Mouse (Mus musculus) intestine, embryonic 16.5 days (tissue): ENCODE measurements around the gene Timm10. TPM values are rescaled to one million over a fixed set of nuclear protein-coding genes. Genes with fewer than 3 reads are reported as not detected.

Source experiments
- ATAC-seq: fragments of 200-750 bp; cut with Nextera tagmentation; 2 replicates; pipeline ENCODE4 v1.8.0; 2017; ENCODE audit warnings: moderate TSS enrichment, moderate library complexity
- H3K27ac ChIP-seq: fragments of 300-500 bp; sonication (generic); 2 replicates; pipeline ENCODE4 v1.5.1; 2014; ENCODE audit warnings: mild to moderate bottlenecking, low read length
- H3K27me3 ChIP-seq: fragments of 300-500 bp; sonication (generic); replicated peaks from 2 replicates; pipeline ENCODE4 v1.6.1; 2014; ENCODE audit warnings: low read length, control low read depth, mixed read lengths; ENCODE audit not compliant: control insufficient read depth, insufficient read depth
- H3K36me3 ChIP-seq: fragments of 300-500 bp; sonication (generic); 2 replicates; pipeline ENCODE4 v1.6.1; 2014; ENCODE audit warnings: low read length, control low read depth; ENCODE audit not compliant: control insufficient read depth, insufficient read depth
- H3K4me1 ChIP-seq: fragments of 300-500 bp; sonication (generic); 2 replicates; pipeline ENCODE4 v1.6.1; 2014; ENCODE audit warnings: low read length, control low read depth, mixed read lengths; ENCODE audit not compliant: control insufficient read depth, insufficient read depth
- H3K4me2 ChIP-seq: fragments of 300-500 bp; sonication (generic); 2 replicates; pipeline ENCODE4 v1.6.1; 2014; ENCODE audit warnings: low read depth, low read length, control low read depth
- H3K4me3 ChIP-seq: fragments of 300-500 bp; sonication (generic); 2 replicates; pipeline ENCODE4 v1.5.1; 2014; ENCODE audit warnings: mild to moderate bottlenecking, low read length
- H3K9ac ChIP-seq: fragments of 300-500 bp; sonication (generic); 2 replicates; pipeline ENCODE4 v1.6.1; 2014; ENCODE audit warnings: low read depth, low read length
- H3K9me3 ChIP-seq: fragments of 300-500 bp; sonication (generic); 2 replicates; pipeline ENCODE4 v1.6.1; 2016; ENCODE audit warnings: low read length, control low read depth; ENCODE audit not compliant: control insufficient read depth
- WGBS: fragments of 180-500 bp; shearing (Covaris S2); extraction: QIAGEN DNeasy Blood & Tissue Kit; methylation state at CpG from one replicate; pipeline ENCODE4 v1.1.7; 2014; 5-methylcytosine and 5-hydroxymethylcytosine counted together
- polyA plus RNA-seq: library from polyadenylated mRNA; unstranded; fragments of >200 nt; fragmentation: Nextera tagmentation; extraction: Ambion mirVana; gene quantifications from 2 replicates; pipeline ENCODE4 v1.2.1, GENCODE M21; 2015

The Timm10 gene
- polyA plus RNA-seq, 1 experiment from 2014 or later: 59.7 TPM

DNA sequence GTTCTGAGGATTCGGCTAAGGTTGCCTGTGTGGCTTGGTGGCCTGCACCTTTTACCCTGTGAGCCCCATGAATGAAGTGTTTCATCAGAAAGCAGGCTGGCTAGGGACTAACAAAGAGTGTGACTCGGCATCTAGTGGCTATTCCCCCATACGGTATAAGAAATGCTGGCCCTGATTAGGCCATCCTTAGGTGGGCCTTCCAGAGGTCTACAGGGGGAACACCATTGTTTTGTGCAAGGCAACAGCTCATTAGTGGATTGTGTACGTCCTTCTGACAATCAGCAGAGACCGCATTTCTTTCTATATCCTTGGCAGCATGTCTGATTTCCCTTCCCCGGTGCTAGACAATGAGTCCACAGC lies 16.3 kb upstream of the Timm10 start:
- Histone ChIP-seq H3K27me3 (no peaks in the 10 kb centered on the region), H3K36me3 (no peaks in the 10 kb centered on the region), H3K4me3 (no peak overlapping the region), H3K4me1 (peaks cover 4% of the 10 kb centered on the region; the same call in 1 of the 2 replicates), H3K27ac (peak overlapping the region; percentile 21; the same call in 1 of the 2 replicates), H3K4me2 (no peak overlapping the region), H3K9me3 (no peaks in the 10 kb centered on the region), H3K9ac (no peak overlapping the region)
- ATAC-seq: 0 out of 2 replicates have a peak, but pooled peaks have one; percentile 2
- 79% methylated on average over 6 of the region's 6 CpGs for WGBS

DNA sequence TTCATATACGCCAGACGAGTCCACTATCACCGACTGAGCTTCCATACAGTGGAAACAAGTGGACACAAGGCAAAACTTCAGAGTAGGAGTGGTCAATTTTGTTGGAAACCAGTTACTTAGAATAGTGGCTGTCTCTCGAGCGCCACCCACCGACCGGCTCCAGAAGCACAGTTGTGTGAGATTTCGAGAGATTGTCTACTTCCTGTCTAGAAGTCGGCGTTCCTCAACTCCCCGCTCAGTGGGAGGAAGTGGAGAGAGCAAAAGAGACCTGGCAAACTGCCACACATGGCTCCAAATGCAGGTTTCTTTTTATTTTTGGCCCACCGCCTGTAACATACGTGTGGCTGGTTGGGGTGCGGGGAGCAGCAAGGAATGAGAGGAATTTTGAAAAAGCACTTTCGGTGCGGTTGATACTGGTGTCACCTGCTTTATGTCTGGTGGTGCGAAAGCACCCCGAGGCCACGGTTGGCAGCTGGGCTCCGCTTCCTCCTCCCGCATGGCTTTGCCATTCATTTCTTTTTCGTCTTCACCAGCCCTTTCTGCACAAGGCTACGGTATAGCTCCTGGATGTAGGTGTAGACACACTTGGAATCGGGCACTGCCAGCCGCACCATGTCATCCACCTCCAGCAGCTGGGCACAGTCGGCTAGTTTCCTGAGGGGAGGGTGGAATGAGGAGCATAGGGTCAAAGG lies 15.8 kb upstream of the Timm10 start:
- H3K27ac ChIP-seq: no peak overlapping the region
- WGBS: 35% methylated on average over 26 of the region's 26 CpGs

DNA sequence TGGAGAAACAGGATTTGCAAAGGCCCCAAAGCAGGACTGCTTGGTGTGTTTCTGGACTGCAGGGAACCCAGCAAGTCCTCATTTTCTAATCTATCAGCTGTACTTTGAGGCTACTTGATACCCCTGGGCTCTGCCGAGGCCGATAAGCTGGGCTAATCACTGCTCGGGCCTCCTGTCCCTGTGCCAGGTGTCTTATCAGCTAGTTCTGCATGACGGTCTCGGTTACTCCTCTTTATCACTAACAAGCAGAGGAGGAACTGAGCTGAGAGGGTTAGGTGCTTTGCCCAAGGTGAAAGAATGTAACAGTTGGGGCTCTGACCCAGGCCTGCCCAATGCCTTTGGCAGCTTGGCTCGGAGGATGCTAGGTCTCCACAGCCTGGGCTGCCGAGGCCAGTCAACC lies 14.9 kb upstream of the Timm10 start:
- H3K36me3 ChIP-seq: no peaks in the 10 kb centered on the region
- 67% methylated on average over 7 of the region's 7 CpGs for WGBS
- H3K27ac ChIP-seq: no peak overlapping the region
- H3K9me3 ChIP-seq: no peaks in the 10 kb centered on the region
- peaks cover 4% of the 10 kb centered on the region; the same call in 1 of the 2 replicates for H3K4me1 ChIP-seq
- peak; percentile 93 for ATAC-seq
- no peak overlapping the region for H3K4me2 ChIP-seq
- H3K4me3 ChIP-seq: no peak overlapping the region
- H3K9ac ChIP-seq: no peak overlapping the region
- no peaks in the 10 kb centered on the region for H3K27me3 ChIP-seq

More for the DNA sequence above, 15.8 kb upstream of the Timm10 start:
- Histone ChIP-seq H3K4me1 (peaks cover 4% of the 10 kb centered on the region; the same call in 1 of the 2 replicates), H3K4me3 (peak overlapping the region; percentile 31), H3K9ac (peak overlapping the region; percentile 20; the same call in 1 of the 2 replicates), H3K9me3 (no peaks in the 10 kb centered on the region), H3K36me3 (no peaks in the 10 kb centered on the region), H3K4me2 (peak overlapping the region; percentile 51), H3K27me3 (no peaks in the 10 kb centered on the region)
- ATAC-seq: peak; percentile 62

DNA sequence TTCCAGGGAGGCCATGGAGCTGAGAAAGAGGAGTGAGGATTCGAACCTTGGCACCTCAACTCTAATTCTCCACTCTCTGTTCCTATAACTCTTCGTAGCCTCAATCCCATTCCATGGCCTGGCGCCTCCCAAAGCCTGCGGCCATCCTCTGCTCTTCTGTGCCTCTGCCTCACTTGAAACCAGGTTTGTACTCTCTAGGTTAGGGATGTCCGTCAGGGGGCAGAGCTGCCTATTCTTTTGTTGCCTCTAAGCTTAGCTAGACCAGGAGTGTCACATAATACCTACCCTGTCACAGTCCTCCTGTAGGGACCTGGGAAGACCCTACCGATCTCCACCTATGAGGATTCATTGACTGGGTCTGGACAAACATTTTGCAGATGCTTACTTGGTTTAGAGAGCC lies 14.1 kb upstream of the Timm10 start:
- Histone ChIP-seq H3K9me3 (no peaks in the 10 kb centered on the region), H3K36me3 (no peaks in the 10 kb centered on the region), H3K4me2 (no peak overlapping the region), H3K27me3 (no peaks in the 10 kb centered on the region), H3K4me3 (no peak overlapping the region), H3K9ac (no peak overlapping the region), H3K27ac (no peak overlapping the region), H3K4me1 (peaks cover 4% of the 10 kb centered on the region; the same call in 1 of the 2 replicates)
- no peak for ATAC-seq
- WGBS: 80% methylated on average over 6 of the region's 6 CpGs

DNA sequence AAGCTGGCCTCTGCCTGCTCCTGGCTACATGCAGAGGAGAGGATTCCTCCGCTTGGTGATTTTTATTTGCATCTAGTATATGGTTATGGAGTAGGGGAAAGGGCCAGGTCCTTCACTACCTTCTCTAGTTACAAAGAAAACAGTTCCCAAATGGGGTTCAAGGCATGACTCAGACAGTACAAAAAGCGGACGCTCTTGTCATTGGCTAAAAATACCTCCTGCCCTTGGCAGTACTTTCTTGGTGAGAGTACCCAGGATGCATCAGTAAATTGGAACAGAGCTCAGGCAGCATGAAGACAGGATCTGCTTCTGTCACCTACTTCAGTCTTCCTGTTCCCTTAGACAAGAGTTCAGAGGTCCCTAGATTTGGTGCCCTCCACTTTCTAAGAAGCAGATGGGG lies 6.9 kb upstream of the Timm10 start:
- no peak overlapping the region for H3K4me3 ChIP-seq
- H3K27me3 ChIP-seq: peaks cover 11% of the 10 kb centered on the region
- H3K36me3 ChIP-seq: no peaks in the 10 kb centered on the region
- no peak overlapping the region for H3K27ac ChIP-seq
- 69% methylated on average over 3 of the region's 3 CpGs for WGBS
- H3K4me1 ChIP-seq: no peaks in the 10 kb centered on the region
- H3K4me2 ChIP-seq: no peak overlapping the region
- no peaks in the 10 kb centered on the region for H3K9me3 ChIP-seq
- no peak overlapping the region for H3K9ac ChIP-seq
- ATAC-seq: no peak

DNA sequence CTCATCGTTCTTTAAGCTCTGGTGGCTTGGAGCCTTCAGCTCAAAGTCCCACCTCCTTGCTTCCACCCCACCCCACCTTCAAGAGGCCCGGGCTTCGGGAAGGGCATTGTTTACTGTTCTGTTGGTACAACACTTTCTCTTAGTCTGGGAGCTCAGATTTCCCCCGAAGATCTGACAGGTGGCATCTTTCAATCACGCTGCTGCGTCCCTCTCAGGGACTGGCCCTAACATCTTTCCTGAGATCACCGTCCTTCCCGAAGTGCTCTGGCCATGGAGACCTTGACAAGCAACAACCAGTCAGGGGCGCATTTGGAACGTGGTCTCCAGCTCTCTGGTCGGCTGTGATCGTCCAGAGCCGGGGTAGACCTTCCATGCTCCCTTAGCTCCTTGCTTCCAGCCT lies 4.2 kb upstream of the Timm10 start, which contains the start of gene Smtnl1:
Gene Smtnl1 (minus strand): TSS at position 101 of the 400 bp plus-strand sequence.
- H3K9ac ChIP-seq: no peak within 1 kb of the TSS
- H3K4me3 ChIP-seq: no peak within 1 kb of the TSS
- H3K27ac ChIP-seq: no peak within 1 kb of the TSS
- no peaks in the 10 kb centered on the region for H3K36me3 ChIP-seq
- WGBS: 42% methylated on average over 13 of the region's 13 CpGs
- no peak within 1 kb of the TSS for H3K4me2 ChIP-seq
- H3K9me3 ChIP-seq: no peaks in the 10 kb centered on the region
- ATAC-seq: no peak
- H3K4me1 ChIP-seq: 0 out of 2 replicates have a peak, but pooled peaks cover 2% of the 10 kb centered on the region
- H3K27me3 ChIP-seq: peaks cover 11% of the 10 kb centered on the region

DNA sequence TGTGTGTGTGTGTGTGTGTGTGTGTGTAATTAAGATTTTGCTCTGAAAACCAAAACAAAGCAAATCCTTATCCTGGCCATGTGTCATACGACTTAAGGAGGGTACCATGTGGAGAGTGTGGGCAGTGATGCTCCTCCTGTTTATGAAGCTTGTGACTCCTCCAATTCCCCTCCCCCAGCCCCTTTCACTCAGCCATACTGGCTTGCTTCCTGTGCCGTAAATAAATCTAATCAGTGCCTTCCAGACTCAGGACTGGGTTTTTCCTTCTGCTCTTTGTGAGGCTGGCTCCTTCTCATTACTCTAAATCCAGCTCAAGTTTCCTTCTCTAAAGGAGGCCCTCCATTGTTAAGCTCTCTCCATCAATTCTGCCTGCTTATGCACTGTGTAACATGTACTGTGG lies 3.6 kb upstream of the Timm10 start:
- H3K9ac ChIP-seq: no peak overlapping the region
- H3K4me1 ChIP-seq: 0 out of 2 replicates have a peak, but pooled peaks cover 5% of the 10 kb centered on the region
- H3K27me3 ChIP-seq: peaks cover 11% of the 10 kb centered on the region
- H3K4me2 ChIP-seq: no peak overlapping the region
- no peaks in the 10 kb centered on the region for H3K9me3 ChIP-seq
- no peak for ATAC-seq
- H3K36me3 ChIP-seq: no peaks in the 10 kb centered on the region
- no peak overlapping the region for H3K4me3 ChIP-seq
- WGBS: 29% methylated on average over 2 of the region's 2 CpGs
- H3K27ac ChIP-seq: no peak overlapping the region

DNA sequence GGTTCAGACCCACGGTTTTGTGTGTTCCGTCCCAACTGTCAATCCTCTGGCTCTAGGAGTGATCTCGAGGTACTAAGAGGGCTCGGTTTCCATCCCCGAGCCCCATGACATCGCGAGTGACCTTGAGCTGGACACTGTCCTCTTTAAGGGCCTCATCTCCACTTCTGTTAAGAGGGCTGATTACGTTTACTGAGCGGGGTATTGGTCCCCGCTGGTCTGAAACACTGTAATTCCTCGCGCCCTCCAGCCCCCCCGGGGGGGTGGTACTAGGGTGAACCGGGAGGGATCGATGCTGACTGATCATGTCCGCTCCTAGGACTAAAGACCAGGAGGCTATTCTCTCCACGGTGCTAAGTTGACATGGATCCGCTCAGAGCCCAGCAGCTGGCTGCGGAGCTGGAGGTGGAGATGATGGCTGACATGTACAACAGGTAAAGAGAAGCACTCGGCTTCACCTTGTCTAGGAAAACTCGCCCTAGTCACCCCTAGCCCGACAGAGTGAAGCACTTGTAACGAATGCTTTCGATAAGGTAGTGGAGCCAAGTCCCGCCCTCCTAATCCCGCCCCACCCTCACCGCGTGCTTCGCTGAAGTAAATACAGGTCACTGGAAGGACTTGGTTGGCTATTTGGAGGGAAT lies 605 bp downstream of the Timm10 start:
- H3K27ac ChIP-seq: peak overlapping the region; percentile 65
- ATAC-seq: peak; percentile 71
- under 1% methylated on average over 29 of the region's 29 CpGs for WGBS

DNA sequence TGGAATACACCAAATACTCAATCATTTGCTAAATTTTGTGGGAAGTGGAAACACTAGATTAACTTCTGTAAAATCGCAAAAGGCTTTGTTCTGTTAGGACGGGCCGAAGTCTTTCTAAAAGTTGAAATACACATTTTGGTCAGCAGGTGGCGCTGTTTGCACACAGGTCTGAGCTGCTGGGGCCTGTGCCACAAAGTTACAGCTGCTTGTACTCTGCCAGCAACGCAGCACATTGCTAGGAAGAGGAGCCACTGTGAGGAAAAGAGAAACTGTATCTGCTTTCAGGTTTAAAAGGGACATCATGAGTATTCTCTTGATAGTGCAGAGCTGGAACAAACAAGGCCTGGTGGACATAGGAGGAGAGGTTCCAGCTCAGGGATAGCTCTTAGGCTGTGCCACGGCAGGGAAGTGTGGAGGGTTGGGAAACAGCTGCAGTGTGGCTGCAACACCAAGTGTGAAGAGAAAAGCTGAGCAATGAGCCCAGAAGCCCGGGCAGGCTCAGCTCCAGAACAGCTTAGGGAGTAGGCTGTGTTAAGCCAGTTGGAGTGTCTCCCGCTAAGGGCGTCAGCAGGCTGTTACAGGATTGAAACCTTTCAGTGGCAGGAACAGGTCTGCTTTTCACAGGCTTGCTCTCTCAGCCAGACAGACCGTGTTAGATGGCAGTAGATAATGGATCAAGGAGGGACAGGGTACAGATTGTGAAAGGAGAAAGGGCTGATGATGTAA lies 5.0 kb downstream of the Timm10 start:
- no peak overlapping the region for H3K4me2 ChIP-seq
- 29% methylated on average over 10 of the region's 10 CpGs for WGBS
- no peaks in the 10 kb centered on the region for H3K9me3 ChIP-seq
- H3K27ac ChIP-seq: peak overlapping the region; percentile 62
- no peak overlapping the region for H3K4me3 ChIP-seq
- no peaks in the 10 kb centered on the region for H3K27me3 ChIP-seq
- H3K9ac ChIP-seq: peak overlapping the region; percentile 31; the same call in 1 of the 2 replicates
- ATAC-seq: peak; percentile 73
- no peaks in the 10 kb centered on the region for H3K36me3 ChIP-seq
- peaks cover 10% of the 10 kb centered on the region for H3K4me1 ChIP-seq

More for the DNA sequence above, 605 bp downstream of the Timm10 start:
- no peaks in the 10 kb centered on the region for H3K36me3 ChIP-seq
- H3K4me1 ChIP-seq: peaks cover 12% of the 10 kb centered on the region
- no peaks in the 10 kb centered on the region for H3K9me3 ChIP-seq
- H3K27me3 ChIP-seq: no peaks in the 10 kb centered on the region
- peak overlapping the region; percentile 77 for H3K9ac ChIP-seq
- peak overlapping the region; percentile 90 for H3K4me3 ChIP-seq
- peak overlapping the region; percentile 94 for H3K4me2 ChIP-seq
